Mouse (Mus musculus) myocyte (in vitro differentiated cells): ENCODE measurements around the gene Gm10638.

Source experiments
- E2F4 ChIP-seq: IDR thresholded peaks from one replicate; pipeline ENCODE4 v1.6.1; 2011; ENCODE audit warnings: mild to moderate bottlenecking, control low read depth, moderate library complexity; ENCODE audit not compliant: insufficient read depth
- MAX ChIP-seq: IDR thresholded peaks from one replicate; pipeline ENCODE4 v1.6.1; 2011; ENCODE audit warnings: low read depth, mild to moderate bottlenecking, control low read depth
- POLR2A ChIP-seq: IDR thresholded peaks from one replicate; pipeline ENCODE4 v1.6.1; 2011; ENCODE audit warnings: low read depth, mild to moderate bottlenecking, control low read depth, moderate library complexity; ENCODE audit not compliant: insufficient read length
- POLR2AphosphoS2 ChIP-seq: IDR thresholded peaks from one replicate; pipeline ENCODE4 v1.6.1; 2011; ENCODE audit warnings: low read depth, control low read depth; ENCODE audit not compliant: insufficient read length
- TCF12 ChIP-seq: IDR thresholded peaks from one replicate; pipeline ENCODE4 v1.6.1; 2011; ENCODE audit warnings: mild to moderate bottlenecking, control low read depth; ENCODE audit not compliant: poor library complexity, insufficient read depth, severe bottlenecking

GRCm38 (mm10) chr8:86758651-86759050 is 13.2 kb downstream of the Gm10638 start:
- TF ChIP-seq POLR2A (no peak), TCF12 (no peak), E2F4 (no peak), MAX (no peak), POLR2AphosphoS2 (no peak)
